Comparison of ENCODE assay signal across 8 mouse cellular contexts in the genomic region with DNA sequence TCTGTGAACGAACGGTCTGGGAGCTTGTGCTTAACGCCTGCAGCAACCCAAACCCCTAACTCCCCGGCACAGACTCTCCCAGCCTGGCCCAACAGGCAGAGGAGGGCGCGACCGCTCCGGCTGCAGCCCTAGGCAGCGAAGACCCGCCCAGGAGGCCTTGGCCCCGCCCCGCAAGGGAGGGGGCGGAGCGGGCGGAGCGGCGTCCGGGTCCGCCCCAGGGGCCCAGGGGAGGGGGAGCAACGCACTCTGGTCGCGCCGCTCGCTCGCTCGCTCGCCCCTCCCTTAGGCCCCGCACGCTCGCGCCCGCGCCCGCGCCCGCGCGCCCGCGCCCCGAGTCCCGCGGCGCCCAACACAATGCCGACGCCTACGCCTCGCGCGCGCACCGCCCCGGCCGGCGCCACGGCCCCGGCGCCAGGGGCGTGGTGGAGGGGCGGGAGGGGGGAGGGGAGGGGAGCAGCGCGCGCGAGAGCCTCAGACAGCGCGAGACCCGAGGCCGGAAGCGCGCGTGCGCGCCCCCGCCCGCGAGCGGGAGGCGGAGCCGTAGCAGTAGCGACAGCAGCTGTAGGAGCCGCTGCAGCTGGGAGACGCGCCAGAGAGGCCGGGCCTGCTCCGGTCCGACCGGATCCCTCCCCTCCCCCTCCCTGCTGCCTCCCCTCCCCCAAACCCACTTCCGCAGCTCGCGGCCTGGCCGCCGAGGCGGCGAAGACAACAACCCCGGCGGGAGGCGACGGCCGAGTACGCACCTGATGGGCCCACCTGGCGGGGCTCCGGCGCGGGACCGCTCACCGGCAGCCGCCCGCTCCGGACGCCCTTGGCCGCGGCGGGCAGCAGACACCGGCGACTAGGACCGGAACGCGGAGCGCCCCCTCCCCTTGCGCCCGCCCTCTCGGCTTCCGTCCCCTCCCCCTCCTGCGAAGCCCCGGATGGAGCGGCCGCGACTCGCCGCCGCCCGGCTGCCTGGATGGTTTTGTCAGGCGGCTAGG. TPM values are rescaled to one million over a fixed set of nuclear protein-coding genes. Genes with fewer than 3 reads are reported as not detected.
DNase-seq lines count a peak whose midpoint lies in the region; ATAC-seq and TF ChIP-seq lines count a peak whose summit lies in the region.

No protein-coding gene starts in this region.

- no peaks in the 10 kb centered on the region for H3K9me3 ChIP-seq in erythroblast, embryonic 14.5 days (ENCODE audit: control insufficient read depth, low read length)
- H3K9me3 ChIP-seq in heart, embryonic 12.5 days (replicated peaks) = no peaks in the 10 kb centered on the region
- H3K9me3 ChIP-seq in kidney, postnatal 0 days (replicated peaks; ENCODE audit: low read length) = no peaks in the 10 kb centered on the region
- no peaks in the 10 kb centered on the region for H3K9me3 ChIP-seq in liver, embryonic 11.5 days (ENCODE audit: control insufficient read depth, low read length)
- no peaks in the 10 kb centered on the region for H3K9me3 ChIP-seq in stomach, embryonic 14.5 days (ENCODE audit: control insufficient read depth, low read depth, low read length)

- peak; percentile 96 for TF ChIP-seq POLR2A in brain, embryonic 14.5 days (IDR thresholded peaks at IDR 0.05; ENCODE audit: borderline replicate concordance, extremely low read depth, insufficient read depth, insufficient read length, poor library complexity, severe bottlenecking)

- peaks cover 63% of the 10 kb centered on the region for H3K4me1 ChIP-seq in erythroblast, embryonic 14.5 days (ENCODE audit: control insufficient read depth)
- peaks cover 51% of the 10 kb centered on the region for H3K4me1 ChIP-seq in heart, embryonic 12.5 days (replicated peaks)
- H3K4me1 ChIP-seq in kidney, postnatal 0 days (replicated peaks; ENCODE audit: insufficient read depth, low read length) = peaks cover 32% of the 10 kb centered on the region
- peaks cover 40% of the 10 kb centered on the region for H3K4me1 ChIP-seq in liver, embryonic 11.5 days (replicated peaks; ENCODE audit: control insufficient read depth, insufficient read depth, low read length)
- peaks cover 26% of the 10 kb centered on the region for H3K4me1 ChIP-seq in stomach, embryonic 14.5 days (ENCODE audit: control insufficient read depth, insufficient read depth, low read length)

- peaks cover 59% of the 10 kb centered on the region for H3K79me3 ChIP-seq in C2C12 (ENCODE audit: low read depth)

- H3K9ac ChIP-seq in heart, embryonic 12.5 days = peak overlapping the region; percentile 100
- H3K9ac ChIP-seq in kidney, postnatal 0 days (ENCODE audit: low read depth, low read length) = peak overlapping the region; percentile 100
- H3K9ac ChIP-seq in liver, embryonic 11.5 days (ENCODE audit: low read depth, low read length) = peak overlapping the region; percentile 98
- H3K9ac ChIP-seq in stomach, embryonic 14.5 days (replicated peaks; ENCODE audit: low read depth, low read length) = peak overlapping the region; percentile 98

- H3K27me3 ChIP-seq in C2C12 (ENCODE audit: control insufficient read depth, insufficient read depth, insufficient read length) = no peaks in the 10 kb centered on the region
- H3K27me3 ChIP-seq in erythroblast, embryonic 14.5 days (ENCODE audit: control insufficient read depth) = no peaks in the 10 kb centered on the region
- no peaks in the 10 kb centered on the region for H3K27me3 ChIP-seq in heart, embryonic 12.5 days (replicated peaks)
- no peaks in the 10 kb centered on the region for H3K27me3 ChIP-seq in kidney, postnatal 0 days (ENCODE audit: insufficient read depth, low read length)
- H3K27me3 ChIP-seq in liver, embryonic 11.5 days (replicated peaks; ENCODE audit: control insufficient read depth, insufficient read depth, low read length) = no peaks in the 10 kb centered on the region
- H3K27me3 ChIP-seq in stomach, embryonic 14.5 days (ENCODE audit: control insufficient read depth, insufficient read depth, low read length) = no peaks in the 10 kb centered on the region

- peak; percentile 94 for ATAC-seq in heart, embryonic 12.5 days (ENCODE audit: insufficient number of reproducible peaks, low FRiP score)
- peak; percentile 95 for ATAC-seq in kidney, postnatal 0 days (replicated peaks; ENCODE audit: low FRiP score, low read depth)
- peak; percentile 91 for ATAC-seq in liver, embryonic 11.5 days (replicated peaks; ENCODE audit: low FRiP score)
- peak; percentile 91 for ATAC-seq in stomach, embryonic 14.5 days (ENCODE audit: insufficient number of reproducible peaks, insufficient read depth, low FRiP score, low read depth)

- peaks cover 11% of the 10 kb centered on the region for H3K36me3 ChIP-seq in C2C12 (ENCODE audit: control insufficient read depth, insufficient read depth)
- H3K36me3 ChIP-seq in erythroblast, embryonic 14.5 days (ENCODE audit: control insufficient read depth) = peaks cover 24% of the 10 kb centered on the region
- H3K36me3 ChIP-seq in heart, embryonic 12.5 days = no peaks in the 10 kb centered on the region
- H3K36me3 ChIP-seq in kidney, postnatal 0 days (ENCODE audit: insufficient read depth, low read length) = no peaks in the 10 kb centered on the region
- no peaks in the 10 kb centered on the region for H3K36me3 ChIP-seq in liver, embryonic 11.5 days (ENCODE audit: control insufficient read depth, insufficient read depth, low read length)
- H3K36me3 ChIP-seq in stomach, embryonic 14.5 days (ENCODE audit: control insufficient read depth, insufficient read depth, low read length) = no peaks in the 10 kb centered on the region

- H3K27ac ChIP-seq in heart, embryonic 12.5 days (ENCODE audit: poor library complexity, severe bottlenecking) = peak overlapping the region; percentile 99
- peak overlapping the region; percentile 98 for H3K27ac ChIP-seq in kidney, postnatal 0 days
- peak overlapping the region; percentile 99 for H3K27ac ChIP-seq in liver, embryonic 11.5 days (ENCODE audit: low read depth, low read length)
- H3K27ac ChIP-seq in stomach, embryonic 14.5 days (ENCODE audit: low read length) = peak overlapping the region; percentile 99

- peaks cover 95% of the 10 kb centered on the region for H3K79me2 ChIP-seq in C2C12 (ENCODE audit: control insufficient read depth, insufficient read depth)

- peak; percentile 98 for DNase-seq in brain, embryonic 14.5 days (ENCODE audit: low read depth)
- peak; percentile 96 for DNase-seq in kidney, postnatal 0 days (ENCODE audit: low spot score)
- peak; percentile 97 for DNase-seq in liver, embryonic 11.5 days (ENCODE audit: low spot score)
- DNase-seq in naive thymus-derived CD4-positive, alpha-beta T cell, adult 2 months (ENCODE audit: low read depth) = peak; percentile 97

- TF ChIP-seq CTCF in C2C12 (IDR thresholded peaks at IDR 0.05; ENCODE audit: control insufficient read depth, insufficient read depth, insufficient read length) = no peak
- no peak for TF ChIP-seq CTCF in brain, embryonic 14.5 days (IDR thresholded peaks at IDR 0.05; ENCODE audit: borderline replicate concordance, extremely low read depth, insufficient read depth, insufficient read length)
- peak; percentile 14; the same call in 1 of the 2 replicates for TF ChIP-seq CTCF in kidney, postnatal 0 days (IDR thresholded peaks at IDR 0.05; ENCODE audit: low read depth)

- H3K4me3 ChIP-seq in C2C12 (ENCODE audit: insufficient read depth, poor library complexity, severe bottlenecking) = peak overlapping the region; percentile 87
- H3K4me3 ChIP-seq in erythroblast, embryonic 14.5 days (replicated peaks) = peak overlapping the region; percentile 92
- peak overlapping the region; percentile 99 for H3K4me3 ChIP-seq in heart, embryonic 12.5 days
- H3K4me3 ChIP-seq in kidney, postnatal 0 days (replicated peaks; ENCODE audit: low read depth, low read length) = peak overlapping the region; percentile 98
- peak overlapping the region; percentile 98 for H3K4me3 ChIP-seq in liver, embryonic 11.5 days (ENCODE audit: low read depth, low read length)
- H3K4me3 ChIP-seq in stomach, embryonic 14.5 days (ENCODE audit: low read depth, low read length) = peak overlapping the region; percentile 95

- peak overlapping the region; percentile 94 for H3ac ChIP-seq in C2C12 (ENCODE audit: control insufficient read depth, insufficient read length, low read depth)

- WGBS in heart, embryonic 12.5 days = under 1% methylated on average over 92 of the region's 133 CpGs
- under 1% methylated on average over 79 of the region's 133 CpGs for WGBS in kidney, postnatal 0 days
- under 1% methylated on average over 65 of the region's 133 CpGs for WGBS in liver, embryonic 11.5 days
- WGBS in stomach, embryonic 14.5 days = under 1% methylated on average over 70 of the region's 133 CpGs

- peak overlapping the region; percentile 94 for H3K4me2 ChIP-seq in heart, embryonic 12.5 days
- H3K4me2 ChIP-seq in kidney, postnatal 0 days (ENCODE audit: low read length) = peak overlapping the region; percentile 80
- peak overlapping the region; percentile 92 for H3K4me2 ChIP-seq in liver, embryonic 11.5 days
- peak overlapping the region; percentile 81 for H3K4me2 ChIP-seq in stomach, embryonic 14.5 days (replicated peaks; ENCODE audit: low read depth, low read length)

RNA-seq across cellular contexts. Expression of gene Zbtb2, which starts 1.0 kb away (rescaled TPM):
- 7.9 TPM for polyA plus RNA-seq in C2C12 (2012; fragmentation: generic; extraction: Trizol)
- polyA plus RNA-seq in brain, embryonic 14.5 days (2012; rRNA removed) = 16.3 and 16.8 TPM in 2 replicates
- 0.15 and 0.20 TPM in 2 replicates for polyA plus RNA-seq in erythroblast, embryonic 14.5 days (2012)
- polyA plus RNA-seq in heart, embryonic 12.5 days (2016; fragmentation: Nextera tagmentation; extraction: Ambion mirVana) = 13.4 and 14.2 TPM in 2 replicates
- 13.0 and 13.7 TPM in 2 replicates for polyA plus RNA-seq in kidney, postnatal 0 days (2015; fragmentation: Nextera tagmentation; extraction: Ambion mirVana)
- polyA plus RNA-seq in liver, embryonic 11.5 days (2014; fragmentation: Nextera tagmentation; extraction: Ambion mirVana) = 11.7 and 12.3 TPM in 2 replicates
- polyA plus RNA-seq in stomach, embryonic 14.5 days (2014; fragmentation: Nextera tagmentation; extraction: Ambion mirVana) = 14.5 and 15.6 TPM in 2 replicates

RNA-seq across cellular contexts. Expression of gene Rmnd1, which starts 45.3 kb away (rescaled TPM):
- 11.1 TPM for polyA plus RNA-seq in C2C12 (2012; fragmentation: generic; extraction: Trizol)
- polyA plus RNA-seq in brain, embryonic 14.5 days (2012; rRNA removed) = 53.3 and 67.1 TPM in 2 replicates
- polyA plus RNA-seq in erythroblast, embryonic 14.5 days (2012) = 0.14 and 0.18 TPM in 2 replicates
- polyA plus RNA-seq in heart, embryonic 12.5 days (2016; fragmentation: Nextera tagmentation; extraction: Ambion mirVana) = 91.8 and 92.9 TPM in 2 replicates
- 45.4 and 47.1 TPM in 2 replicates for polyA plus RNA-seq in kidney, postnatal 0 days (2015; fragmentation: Nextera tagmentation; extraction: Ambion mirVana)
- 56.2 and 60.3 TPM in 2 replicates for polyA plus RNA-seq in liver, embryonic 11.5 days (2014; fragmentation: Nextera tagmentation; extraction: Ambion mirVana)
- 53.4 and 55.1 TPM in 2 replicates for polyA plus RNA-seq in stomach, embryonic 14.5 days (2014; fragmentation: Nextera tagmentation; extraction: Ambion mirVana)

RNA-seq across cellular contexts. Expression of gene Armt1, which starts 45.4 kb away (rescaled TPM):
- 15.8 TPM for polyA plus RNA-seq in C2C12 (2012; fragmentation: generic; extraction: Trizol)
- 14.0 and 15.6 TPM in 2 replicates for polyA plus RNA-seq in brain, embryonic 14.5 days (2012; rRNA removed)
- polyA plus RNA-seq in erythroblast, embryonic 14.5 days (2012) = 0.54 and 0.63 TPM in 2 replicates
- polyA plus RNA-seq in heart, embryonic 12.5 days (2016; fragmentation: Nextera tagmentation; extraction: Ambion mirVana) = 17.5 and 19.4 TPM in 2 replicates
- polyA plus RNA-seq in kidney, postnatal 0 days (2015; fragmentation: Nextera tagmentation; extraction: Ambion mirVana) = 17.1 and 19.2 TPM in 2 replicates
- polyA plus RNA-seq in liver, embryonic 11.5 days (2014; fragmentation: Nextera tagmentation; extraction: Ambion mirVana) = 30.1 and 33.4 TPM in 2 replicates
- 16.6 and 18.5 TPM in 2 replicates for polyA plus RNA-seq in stomach, embryonic 14.5 days (2014; fragmentation: Nextera tagmentation; extraction: Ambion mirVana)

Comparison
In these comparisons a context has a peak if more than half of its experiments do, and no peak if none do; other contexts are left out.
1. Peak in every context shown above with its lines: DNase-seq, ATAC-seq, H3K4me3 ChIP-seq and H3K27ac ChIP-seq.
2. RNA of gene Rmnd1, which starts 45.3 kb away (polyA plus RNA-seq): 91.8 to 92.9 TPM in heart, embryonic 12.5 days, 56.2 to 60.3 TPM in liver, embryonic 11.5 days, 53.4 to 55.1 TPM in stomach, embryonic 14.5 days, 53.3 to 67.1 TPM in brain, embryonic 14.5 days, 45.4 to 47.1 TPM in kidney, postnatal 0 days and 11.1 TPM in C2C12 (single experiment); 0.14 to 0.18 TPM in erythroblast, embryonic 14.5 days; every median in the first group is over 10 times any median in the second.